Mouse (Mus musculus): Measurements from ENCODE around the gene Btnl6.
"Not testable (repeated sequence)": the region's sequence is repeated elsewhere in the genome, so short reads cannot be mapped to it uniquely, and the experiment has no call there.

Btnl6 gene

GRCm38 (mm10) chr17:34497319-34497718 lies 19.8 kb downstream of the Btnl6 start:
- not testable (repeated sequence) for DNase-seq (ENCODE audit: low read depth, low spot score)

- no peak for DNase-seq (ENCODE audit: low read depth, low spot score)
Observed at GRCm38 (mm10) chr17:34496539-34496938, 20.6 kb downstream of the Btnl6 start.

- not testable (repeated sequence) for DNase-seq (ENCODE audit: low read depth, low spot score)
Observed at GRCm38 (mm10) chr17:34495156-34495555, 22.0 kb downstream of the Btnl6 start.

- DNase-seq (ENCODE audit: low read depth, low spot score) = no peak
Observed at GRCm38 (mm10) chr17:34492796-34493195, 24.4 kb downstream of the Btnl6 start.

- not testable (repeated sequence) for DNase-seq (ENCODE audit: low read depth, low spot score)
Observed at GRCm38 (mm10) chr17:34477238-34478013, 39.7 kb downstream of the Btnl6 start, which contains the start of gene Btnl4. Gene Btnl4, minus strand, starts transcription at chr17:34477318.

- DNase-seq (ENCODE audit: low read depth, low spot score) = no peak
Observed at GRCm38 (mm10) chr17:34476427-34476826, 40.7 kb downstream of the Btnl6 start.

- no peak for DNase-seq (ENCODE audit: low read depth, low spot score)
Observed at GRCm38 (mm10) chr17:34475060-34475459, 42.1 kb downstream of the Btnl6 start.

GRCm38 (mm10) chr17:34470491-34470890 lies 46.7 kb downstream of the Btnl6 start:
- DNase-seq (ENCODE audit: low read depth, low spot score) = no peak

- DNase-seq (ENCODE audit: low read depth, low spot score) = not testable (repeated sequence)
Observed at GRCm38 (mm10) chr17:34465906-34466305, 51.2 kb downstream of the Btnl6 start.

- no peak for DNase-seq (ENCODE audit: low read depth, low spot score)
Observed at GRCm38 (mm10) chr17:34459255-34459654, 57.9 kb downstream of the Btnl6 start.
